Mouse (Mus musculus): ENCODE data around the gene Ltbp3. TPM values are rescaled to one million over a fixed set of nuclear protein-coding genes. Genes with fewer than 3 reads are reported as not detected.
A peak's percentile ranks its signal among the peaks of the same experiment; 100 is the strongest.

The Ltbp3 gene
- polyA plus RNA-seq, 1 experiment from 2014 or later = 30.1 TPM

- DNase-seq (ENCODE audit: low spot score) = no peak
These were observed 39.5 kb downstream of the Ltbp3 start for GRCm38 (mm10) chr19:5780203-5780602.

GRCm38 (mm10) chr19:5781532-5781931 is 40.8 kb downstream of the Ltbp3 start:
- Histone ChIP-seq H3K4me3 (ENCODE audit: low read depth, low read length) (no peak overlapping the region), H3K9me3 (ENCODE audit: control insufficient read depth, low read length) (no peaks in the 10 kb centered on the region), H3K27me3 (replicated peaks; ENCODE audit: control insufficient read depth, insufficient read depth, low read length) (no peaks in the 10 kb centered on the region), H3K4me1 (replicated peaks; ENCODE audit: control insufficient read depth, insufficient read depth, low read length) (no peaks in the 10 kb centered on the region), H3K9ac (ENCODE audit: low read length) (no peak overlapping the region), H3K27ac (ENCODE audit: low read depth) (no peak overlapping the region), H3K4me2 (ENCODE audit: low read length) (no peak overlapping the region), H3K36me3 (ENCODE audit: control insufficient read depth, insufficient read depth, low read length) (no peaks in the 10 kb centered on the region)
- WGBS = 86% methylated on average over 6 of the region's 6 CpGs
- ATAC-seq (replicated peaks; ENCODE audit: low FRiP score, low TSS enrichment, low read depth) (no peak), DNase-seq (ENCODE audit: low spot score) (no peak)

More at GRCm38 (mm10) chr19:5780203-5780602, 39.5 kb downstream of the Ltbp3 start:
- Histone ChIP-seq H3K9ac (ENCODE audit: low read length) (no peak overlapping the region), H3K4me1 (replicated peaks; ENCODE audit: control insufficient read depth, insufficient read depth, low read length) (no peaks in the 10 kb centered on the region), H3K27me3 (replicated peaks; ENCODE audit: control insufficient read depth, insufficient read depth, low read length) (no peaks in the 10 kb centered on the region), H3K4me3 (ENCODE audit: low read depth, low read length) (no peak overlapping the region), H3K4me2 (ENCODE audit: low read length) (no peak overlapping the region), H3K36me3 (ENCODE audit: control insufficient read depth, insufficient read depth, low read length) (no peaks in the 10 kb centered on the region), H3K9me3 (ENCODE audit: control insufficient read depth, low read length) (no peaks in the 10 kb centered on the region), H3K27ac (ENCODE audit: low read depth) (no peak overlapping the region)
- 74% methylated on average over 7 of the region's 7 CpGs for WGBS
- ATAC-seq (replicated peaks; ENCODE audit: low FRiP score, low TSS enrichment, low read depth) = no peak

- H3K9ac ChIP-seq (ENCODE audit: low read length) = no peak overlapping the region
- WGBS = 80% methylated on average over 1 of the region's 1 CpGs
These were observed 41.4 kb downstream of the Ltbp3 start for GRCm38 (mm10) chr19:5782121-5782520.

GRCm38 (mm10) chr19:5784958-5785577 is 44.4 kb downstream of the Ltbp3 start:
- no peak overlapping the region for H3K9ac ChIP-seq (ENCODE audit: low read length)
- H3K4me3 ChIP-seq (ENCODE audit: low read depth, low read length) = no peak overlapping the region
- DNase-seq (ENCODE audit: low spot score) (no peak), ATAC-seq (replicated peaks; ENCODE audit: low FRiP score, low TSS enrichment, low read depth) (no peak)
- H3K36me3 ChIP-seq (ENCODE audit: control insufficient read depth, insufficient read depth, low read length) = no peaks in the 10 kb centered on the region
- WGBS = 54% methylated on average over 10 of the region's 10 CpGs
- no peaks in the 10 kb centered on the region for H3K4me1 ChIP-seq (replicated peaks; ENCODE audit: control insufficient read depth, insufficient read depth, low read length)
- no peaks in the 10 kb centered on the region for H3K9me3 ChIP-seq (ENCODE audit: control insufficient read depth, low read length)
- H3K27ac ChIP-seq (ENCODE audit: low read depth) = no peak overlapping the region
- H3K27me3 ChIP-seq (replicated peaks; ENCODE audit: control insufficient read depth, insufficient read depth, low read length) = no peaks in the 10 kb centered on the region
- no peak overlapping the region for H3K4me2 ChIP-seq (ENCODE audit: low read length)

More at GRCm38 (mm10) chr19:5782121-5782520, 41.4 kb downstream of the Ltbp3 start:
- Histone ChIP-seq H3K9me3 (ENCODE audit: control insufficient read depth, low read length) (no peaks in the 10 kb centered on the region), H3K4me2 (ENCODE audit: low read length) (no peak overlapping the region), H3K27me3 (replicated peaks; ENCODE audit: control insufficient read depth, insufficient read depth, low read length) (no peaks in the 10 kb centered on the region), H3K27ac (ENCODE audit: low read depth) (no peak overlapping the region), H3K4me1 (replicated peaks; ENCODE audit: control insufficient read depth, insufficient read depth, low read length) (no peaks in the 10 kb centered on the region), H3K4me3 (ENCODE audit: low read depth, low read length) (no peak overlapping the region), H3K36me3 (ENCODE audit: control insufficient read depth, insufficient read depth, low read length) (no peaks in the 10 kb centered on the region)
- ATAC-seq (replicated peaks; ENCODE audit: low FRiP score, low TSS enrichment, low read depth) (no peak), DNase-seq (ENCODE audit: low spot score) (no peak)

GRCm38 (mm10) chr19:5786441-5787114 is 45.9 kb downstream of the Ltbp3 start:
- DNase-seq (ENCODE audit: low spot score) (peak; percentile 97), ATAC-seq (replicated peaks; ENCODE audit: low FRiP score, low TSS enrichment, low read depth) (peak; percentile 83)
- H3K4me3 ChIP-seq (ENCODE audit: low read depth, low read length) = no peak overlapping the region
- H3K36me3 ChIP-seq (ENCODE audit: control insufficient read depth, insufficient read depth, low read length) = no peaks in the 10 kb centered on the region
- H3K27me3 ChIP-seq (replicated peaks; ENCODE audit: control insufficient read depth, insufficient read depth, low read length) = no peaks in the 10 kb centered on the region
- no peak overlapping the region for H3K9ac ChIP-seq (ENCODE audit: low read length)
- no peak overlapping the region for H3K27ac ChIP-seq (ENCODE audit: low read depth)
- no peaks in the 10 kb centered on the region for H3K4me1 ChIP-seq (replicated peaks; ENCODE audit: control insufficient read depth, insufficient read depth, low read length)
- H3K4me2 ChIP-seq (ENCODE audit: low read length) = no peak overlapping the region
- no peaks in the 10 kb centered on the region for H3K9me3 ChIP-seq (ENCODE audit: control insufficient read depth, low read length)
- 10% methylated on average over 12 of the region's 12 CpGs for WGBS

- WGBS = 13% methylated on average over 8 of the region's 8 CpGs
- no peaks in the 10 kb centered on the region for H3K4me1 ChIP-seq (replicated peaks; ENCODE audit: control insufficient read depth, insufficient read depth, low read length)
- no peak overlapping the region for H3K4me3 ChIP-seq (ENCODE audit: low read depth, low read length)
- H3K4me2 ChIP-seq (ENCODE audit: low read length) = no peak overlapping the region
- no peaks in the 10 kb centered on the region for H3K9me3 ChIP-seq (ENCODE audit: control insufficient read depth, low read length)
- ATAC-seq (replicated peaks; ENCODE audit: low FRiP score, low TSS enrichment, low read depth) = 0 out of 2 replicates have a peak, but pooled peaks have one; percentile 40
- no peak overlapping the region for H3K27ac ChIP-seq (ENCODE audit: low read depth)
- DNase-seq (ENCODE audit: low spot score) = peak; percentile 94
- no peaks in the 10 kb centered on the region for H3K27me3 ChIP-seq (replicated peaks; ENCODE audit: control insufficient read depth, insufficient read depth, low read length)
- no peaks in the 10 kb centered on the region for H3K36me3 ChIP-seq (ENCODE audit: control insufficient read depth, insufficient read depth, low read length)
- no peak overlapping the region for H3K9ac ChIP-seq (ENCODE audit: low read length)
These were observed 46.5 kb downstream of the Ltbp3 start for GRCm38 (mm10) chr19:5787128-5787635.

GRCm38 (mm10) chr19:5787920-5788319 is 47.2 kb downstream of the Ltbp3 start:
- DNase-seq (ENCODE audit: low spot score) (no peak), ATAC-seq (replicated peaks; ENCODE audit: low FRiP score, low TSS enrichment, low read depth) (no peak)
- no peaks in the 10 kb centered on the region for H3K9me3 ChIP-seq (ENCODE audit: control insufficient read depth, low read length)
- 83% methylated on average over 7 of the region's 7 CpGs for WGBS
- H3K4me2 ChIP-seq (ENCODE audit: low read length) = no peak overlapping the region
- no peak overlapping the region for H3K4me3 ChIP-seq (ENCODE audit: low read depth, low read length)
- no peaks in the 10 kb centered on the region for H3K27me3 ChIP-seq (replicated peaks; ENCODE audit: control insufficient read depth, insufficient read depth, low read length)
- no peaks in the 10 kb centered on the region for H3K4me1 ChIP-seq (replicated peaks; ENCODE audit: control insufficient read depth, insufficient read depth, low read length)
- no peak overlapping the region for H3K27ac ChIP-seq (ENCODE audit: low read depth)
- H3K36me3 ChIP-seq (ENCODE audit: control insufficient read depth, insufficient read depth, low read length) = no peaks in the 10 kb centered on the region
- no peak overlapping the region for H3K9ac ChIP-seq (ENCODE audit: low read length)

GRCm38 (mm10) chr19:5788620-5789019 is 47.9 kb downstream of the Ltbp3 start:
- Histone ChIP-seq H3K4me3 (ENCODE audit: low read depth, low read length) (no peak overlapping the region), H3K27me3 (replicated peaks; ENCODE audit: control insufficient read depth, insufficient read depth, low read length) (no peaks in the 10 kb centered on the region), H3K27ac (ENCODE audit: low read depth) (no peak overlapping the region), H3K9ac (ENCODE audit: low read length) (no peak overlapping the region), H3K4me1 (replicated peaks; ENCODE audit: control insufficient read depth, insufficient read depth, low read length) (no peaks in the 10 kb centered on the region), H3K36me3 (ENCODE audit: control insufficient read depth, insufficient read depth, low read length) (no peaks in the 10 kb centered on the region), H3K4me2 (ENCODE audit: low read length) (no peak overlapping the region), H3K9me3 (ENCODE audit: control insufficient read depth, low read length) (no peaks in the 10 kb centered on the region)
- 83% methylated on average over 7 of the region's 7 CpGs for WGBS
- DNase-seq (ENCODE audit: low spot score) (no peak), ATAC-seq (replicated peaks; ENCODE audit: low FRiP score, low TSS enrichment, low read depth) (no peak)
